Mouse (Mus musculus): ENCODE measurements at regions not wholly inside any gene's neighbourhood (a gene's known extent, or its start where the extent isn't known, plus 50 kb on each side); places are given as distances from the start of the nearest gene placed in this dataset.

GRCm38 (mm10) chr2:45541394-45541793, 424.2 kb upstream of the Zeb2 start:
- no peak for TF ChIP-seq CTCF (IDR thresholded peaks at IDR 0.05)
- no peak for TF ChIP-seq EP300 (IDR thresholded peaks at IDR 0.05)

Measured in lung, postnatal 0 days (tissue).